Mouse (Mus musculus) mesoderm, embryonic 11.5 days (tissue): ENCODE data around the gene Plvap.

Source experiments
- DNase-seq: peaks from one replicate; pipeline ENCODE4 v3.0.0-alpha.2; 2012; ENCODE audit warnings: low read depth, low spot score

The Plvap gene

DNA sequence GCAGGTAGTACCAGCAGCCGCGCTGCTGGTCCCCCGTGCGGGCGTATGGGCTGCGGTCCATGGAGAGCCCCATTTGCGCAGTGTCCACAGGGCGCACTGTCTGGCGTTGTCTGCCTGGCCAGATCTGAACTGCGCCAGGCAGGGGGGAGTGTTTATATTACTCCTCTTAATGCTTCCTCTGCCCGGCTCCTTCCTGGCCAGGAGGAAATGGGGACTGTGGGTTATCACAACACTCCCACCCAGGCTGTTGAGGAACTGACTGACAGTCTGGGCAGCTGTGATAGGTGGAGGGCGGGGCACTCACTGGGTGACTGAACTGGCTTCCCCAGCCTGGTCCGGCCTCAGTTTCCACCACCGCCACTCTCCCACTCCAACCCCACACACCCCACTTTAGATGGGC, at the start of gene Plvap:
Plvap (minus strand) TSS at position 109 of the 400 bp plus-strand sequence.
- DNase-seq: no peak

- no peak for DNase-seq
Observed at GRCm38 (mm10) chr8:71560765-71561164, 49.2 kb upstream of the Plvap start.

DNA sequence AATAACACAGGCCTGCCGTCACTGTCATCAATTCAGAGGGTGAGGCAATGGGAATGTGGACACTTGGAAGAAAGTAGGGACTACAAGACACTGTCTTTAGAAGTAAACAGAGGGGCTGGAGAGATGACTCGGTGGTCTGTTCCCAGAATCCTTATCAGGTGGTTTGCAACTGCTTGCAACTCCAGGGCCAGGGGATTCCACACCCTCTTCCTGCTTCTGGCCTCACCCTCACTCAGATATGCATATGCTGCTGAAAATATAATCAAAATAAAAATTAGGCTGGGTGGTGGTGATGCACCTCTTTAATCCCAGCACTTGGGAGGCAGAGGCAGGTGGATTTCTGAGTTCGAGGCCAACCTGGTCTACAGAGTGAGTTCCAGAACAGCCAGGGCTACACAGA, 48.5 kb upstream of the Plvap start:
- no peak for DNase-seq

- DNase-seq: peak; percentile 59
Observed at GRCm38 (mm10) chr8:71558958-71559690, 47.6 kb upstream of the Plvap start.

DNA sequence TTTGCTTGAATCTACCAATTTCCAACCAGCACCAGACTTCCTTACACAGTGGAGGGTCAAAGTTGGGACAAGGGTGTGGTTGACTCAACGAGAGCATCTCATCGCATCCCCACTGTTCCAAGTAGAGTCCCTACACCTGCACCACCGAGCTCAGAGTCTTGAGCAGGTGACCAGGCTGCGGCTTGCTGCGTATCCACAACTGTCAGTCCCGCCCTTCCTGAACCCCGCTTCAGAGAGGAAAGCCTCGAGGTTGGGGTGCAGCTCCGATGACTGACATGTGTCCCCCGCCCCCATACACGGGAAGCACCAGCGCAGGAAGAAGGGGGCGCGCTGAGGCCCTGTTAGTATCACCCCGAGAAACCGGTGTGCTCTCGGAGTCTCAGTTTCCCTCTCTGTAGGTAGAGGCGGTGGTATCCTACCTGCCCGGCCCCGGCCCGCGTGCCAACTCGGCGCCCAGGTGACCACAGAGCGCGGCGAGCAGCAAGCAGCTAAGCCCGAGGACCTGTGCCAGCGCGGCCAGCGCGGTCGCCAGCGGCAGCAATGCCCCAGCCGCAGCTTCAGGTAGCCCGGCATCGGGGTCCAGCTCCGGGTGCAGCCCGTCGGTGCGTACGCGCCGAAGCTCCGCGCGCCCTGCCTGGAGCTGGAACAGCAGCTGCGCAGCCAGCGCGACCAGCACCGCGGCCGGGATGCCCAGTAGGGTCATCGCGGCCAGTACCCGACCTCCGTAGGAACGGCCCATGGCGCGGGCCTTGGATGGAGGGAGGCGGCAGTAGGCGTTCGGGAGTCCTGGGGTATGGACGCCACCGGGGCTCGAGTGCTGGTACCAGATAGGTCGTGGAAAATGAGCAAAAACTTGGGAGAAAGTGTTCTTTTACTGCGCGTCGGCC, 46.8 kb upstream of the Plvap start, which contains the start of gene Tmem221:
Tmem221 (minus strand) TSS at position 801 of the 887 bp plus-strand sequence.
- no peak for DNase-seq

- DNase-seq: no peak
Observed at GRCm38 (mm10) chr8:71554644-71555043, 43.1 kb upstream of the Plvap start.

DNA sequence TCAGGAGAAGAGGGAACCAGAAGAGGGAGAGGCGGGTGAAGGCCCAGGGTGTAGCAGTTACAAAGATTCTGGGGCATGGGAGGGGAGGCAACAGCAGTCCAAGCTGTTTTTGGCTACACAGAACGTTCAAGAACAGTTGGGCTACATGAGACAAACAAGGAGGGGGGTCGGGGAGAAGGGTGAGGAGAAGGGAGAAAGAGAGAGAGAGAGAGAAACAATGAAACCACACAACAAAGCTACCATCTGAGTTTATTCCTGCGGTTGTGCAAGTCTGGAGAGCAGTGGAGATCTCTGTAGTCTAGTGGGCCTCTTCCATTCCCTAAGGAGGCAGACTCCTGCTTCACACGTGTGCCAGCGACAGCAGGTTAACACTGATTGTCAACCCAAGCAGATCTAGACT, 42.4 kb upstream of the Plvap start:
- DNase-seq: no peak

DNA sequence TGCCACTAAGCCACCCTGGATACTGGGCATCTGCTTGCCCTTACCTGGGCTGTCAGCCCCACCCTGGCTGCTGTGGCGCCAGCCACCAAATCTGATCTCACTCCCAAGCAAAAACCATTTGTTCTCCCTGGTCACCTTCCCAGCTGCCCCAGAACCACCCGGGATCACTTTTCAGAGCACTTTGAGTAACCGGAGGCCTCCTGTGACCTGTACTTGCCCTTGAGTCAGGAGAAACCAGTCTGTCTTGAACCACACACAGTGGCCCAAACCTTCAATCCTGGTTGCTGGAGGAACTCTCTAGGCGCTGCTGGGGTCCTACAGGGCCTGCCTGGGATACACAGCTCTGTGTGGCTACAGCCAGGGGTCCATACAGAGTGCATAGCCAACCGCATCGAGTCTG, 41.2 kb upstream of the Plvap start:
- no peak for DNase-seq

- DNase-seq: no peak
Observed at GRCm38 (mm10) chr8:71550754-71551153, 39.2 kb upstream of the Plvap start.

DNA sequence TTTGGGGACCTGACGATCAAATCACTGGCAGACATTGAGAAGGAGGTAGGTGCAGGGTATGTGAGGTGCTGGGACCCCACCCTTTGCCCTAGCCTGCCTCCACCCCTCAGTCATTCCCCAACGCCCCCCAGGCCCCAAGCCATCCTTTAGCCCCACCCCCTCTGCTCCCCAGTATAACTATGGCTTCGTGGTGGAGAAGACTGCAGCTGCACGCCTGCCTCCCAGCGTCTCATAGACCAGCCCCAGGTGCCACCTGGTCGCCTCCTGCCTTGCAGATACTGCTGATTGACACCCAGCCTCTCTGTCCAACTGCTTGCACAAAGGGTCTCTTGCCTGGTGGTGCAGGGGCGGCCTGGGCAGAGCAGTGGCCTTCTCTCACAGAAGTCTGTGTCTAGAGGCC, 36.0 kb upstream of the Plvap start:
- no peak for DNase-seq

GRCm38 (mm10) chr8:71545053-71545452, 33.5 kb upstream of the Plvap start:
- no peak for DNase-seq

DNA sequence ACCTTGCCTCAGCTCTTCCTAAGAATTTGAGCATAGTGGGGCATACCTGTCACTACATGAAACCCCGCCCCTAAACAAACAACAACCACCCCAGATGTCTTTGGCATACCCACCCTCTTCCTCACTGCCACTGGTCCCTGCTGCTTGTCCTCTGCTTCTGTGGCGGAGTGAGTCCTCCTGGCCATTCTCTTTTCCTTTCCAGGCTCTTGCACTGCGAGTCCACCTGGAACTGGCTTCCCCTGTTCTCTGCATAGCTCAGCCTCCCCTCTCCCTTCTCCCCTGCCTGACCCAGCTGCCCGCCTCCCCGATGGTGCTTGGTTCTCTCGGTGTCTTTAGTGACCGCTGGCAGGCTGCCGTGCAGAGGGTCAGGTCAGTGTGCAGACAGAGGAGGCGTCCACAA, 32.2 kb upstream of the Plvap start:
- no peak for DNase-seq

- DNase-seq: peak; percentile 99
Observed at GRCm38 (mm10) chr8:71542632-71543343, 31.2 kb upstream of the Plvap start, which contains the start of gene Mvb12a. Mvb12a (plus strand) TSS chr8:71542922.

GRCm38 (mm10) chr8:71537028-71537867, 25.7 kb upstream of the Plvap start, which contains the start of gene Bst2:
Bst2 (minus strand) TSS chr8:71537456.
- DNase-seq: peak; percentile 82

- no peak for DNase-seq
Observed at GRCm38 (mm10) chr8:71535663-71536062, 24.1 kb upstream of the Plvap start.

DNA sequence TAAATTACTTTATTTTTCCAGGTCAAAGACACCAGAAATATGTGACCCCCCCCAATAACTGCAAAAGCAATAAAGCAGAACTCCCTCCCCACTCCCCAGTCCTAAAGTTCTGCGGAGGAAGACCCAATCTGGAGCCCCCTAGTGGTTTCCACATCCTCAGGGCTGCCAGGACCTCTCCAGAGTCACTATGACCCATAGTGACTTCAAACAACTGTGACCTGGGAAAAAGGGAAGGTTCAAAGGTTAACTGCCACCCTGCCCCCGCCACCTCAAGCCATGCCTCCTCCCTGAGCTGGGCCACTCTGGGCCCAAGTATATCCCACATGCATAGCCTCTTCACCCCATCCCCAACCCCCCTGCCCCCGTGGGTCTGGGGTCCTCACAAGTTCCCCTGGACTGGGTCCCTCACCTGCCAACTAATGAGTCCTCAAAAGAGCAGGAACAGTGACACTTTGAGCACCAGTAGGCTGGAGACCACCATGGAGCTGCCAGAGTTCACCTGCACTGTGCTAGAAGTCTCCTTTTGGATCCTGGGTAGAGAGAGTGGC, 22.8 kb upstream of the Plvap start:
- DNase-seq: no peak

DNA sequence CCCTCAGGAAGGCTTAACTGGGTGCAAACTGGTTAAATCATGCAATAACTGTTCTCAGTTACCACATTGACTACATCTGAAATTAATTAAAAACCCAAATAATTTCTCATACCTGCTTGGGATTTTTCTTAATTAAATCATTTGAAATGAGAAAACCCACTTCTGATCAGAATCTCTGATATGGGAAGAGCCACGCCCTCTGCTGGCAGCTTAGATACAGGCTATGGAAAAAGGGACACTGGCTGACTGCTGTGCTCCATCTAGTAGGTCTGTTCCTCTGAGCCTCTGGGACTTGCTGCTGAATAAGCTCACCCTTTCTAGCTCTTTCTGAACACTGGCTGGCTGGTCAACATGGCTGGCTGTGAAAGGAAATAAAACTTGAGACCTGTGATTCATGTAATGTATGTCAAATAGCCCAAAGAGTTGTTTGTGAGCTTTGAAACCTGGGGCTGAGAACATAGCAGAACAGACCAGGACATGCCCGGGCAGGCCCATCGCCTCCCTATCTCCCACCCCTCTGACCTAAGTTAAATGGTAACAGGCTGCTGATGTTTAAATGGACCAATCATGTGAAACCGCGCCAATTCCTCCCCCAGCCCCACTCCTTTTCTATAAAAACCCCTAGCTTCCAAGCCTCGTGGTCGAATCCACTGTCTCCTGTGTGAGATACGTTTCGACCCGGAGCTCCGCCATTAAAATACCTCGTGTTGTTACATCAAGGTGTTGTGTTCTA, 19.3 kb upstream of the Plvap start:
- DNase-seq: peak; percentile 48

DNA sequence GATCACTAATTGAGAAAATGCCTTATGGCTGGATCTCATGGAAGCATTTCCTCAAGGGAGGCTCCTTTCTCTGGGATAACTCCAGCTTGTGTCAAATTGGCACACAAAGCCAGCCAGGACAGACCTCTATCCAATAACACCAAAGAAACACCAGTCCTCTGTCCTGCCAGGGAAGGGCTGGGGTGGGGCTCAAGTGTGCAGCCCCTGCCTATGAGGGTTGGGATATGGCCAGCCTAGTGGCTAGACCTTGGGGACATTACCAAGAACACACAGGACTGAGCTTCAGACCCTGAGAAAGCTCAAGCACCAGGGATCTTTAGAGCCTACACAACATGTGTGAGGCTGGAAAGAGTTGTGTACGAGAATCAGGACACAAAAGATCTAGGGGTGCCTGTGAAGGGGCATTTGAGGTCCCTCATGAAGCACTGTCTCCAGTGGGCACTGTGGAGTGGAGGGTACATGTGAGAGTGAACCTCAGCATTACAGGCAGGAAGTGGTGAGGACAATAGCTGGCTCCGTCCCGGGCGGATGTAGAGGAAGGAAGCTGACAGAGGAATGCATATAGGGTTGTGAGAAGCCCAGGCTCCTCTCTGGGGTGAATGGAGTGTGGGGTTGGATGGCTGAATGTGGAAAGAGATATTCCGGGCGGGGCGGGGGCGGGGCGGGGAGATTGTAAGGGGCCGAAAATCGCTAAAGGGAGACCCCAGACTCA, 17.0 kb upstream of the Plvap start:
- no peak for DNase-seq

DNA sequence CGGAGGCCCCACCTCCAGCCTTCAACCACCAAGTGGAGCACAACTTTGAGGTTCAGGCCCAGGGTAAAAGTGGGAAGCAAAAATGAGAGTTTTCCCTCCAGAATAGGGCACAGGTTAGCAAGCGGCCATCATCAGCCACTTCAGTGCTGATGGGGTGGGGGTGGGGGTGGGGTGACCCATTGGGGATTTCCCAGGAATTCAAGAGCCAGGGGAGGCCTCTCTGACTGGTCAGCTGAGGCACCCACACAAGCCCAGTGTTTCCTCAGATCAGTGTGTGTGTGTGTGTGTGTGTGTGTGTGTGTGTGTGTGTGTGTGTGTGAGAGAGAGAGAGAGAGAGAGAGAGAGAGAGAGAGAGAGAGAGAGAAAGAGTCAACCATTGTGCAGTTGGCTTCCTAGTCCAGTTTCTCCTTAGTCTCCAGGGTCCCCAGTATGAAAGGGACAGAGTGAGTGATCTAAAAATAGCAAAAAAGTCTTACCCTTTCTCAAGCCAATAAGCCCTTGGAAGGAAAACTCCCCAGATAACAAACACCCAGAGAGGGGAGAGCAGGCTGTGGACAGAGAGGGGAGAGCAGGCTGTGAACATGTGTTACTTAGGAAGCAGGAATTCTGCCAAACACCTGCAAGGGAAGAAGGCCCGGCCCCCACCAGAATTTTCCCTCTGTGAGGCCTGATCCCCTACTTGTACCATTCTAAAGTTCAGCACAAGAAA, 15.8 kb upstream of the Plvap start:
- DNase-seq: no peak
